Comparison of ENCODE assay signal across 12 mouse cellular contexts in genomic region chr11:112067176-112067575, GRCm38 (mm10).
DNase-seq lines count a peak whose midpoint lies in the region; TF ChIP-seq lines count a peak whose summit lies in the region.
"Had no signal": no experiment of that assay in that cellular context is flagged by ENCODE, and none has a peak within 500 bp of the region (broad histone marks: within the 10 kb centered on the region; RNA-seq: fewer than 3 reads in every experiment).

No protein-coding gene starts in this region.

- 69% methylated on average over 3 of the region's 3 CpGs for WGBS in lung, adult 2 months

- DNase-seq in embryo, embryonic 10 days (ENCODE audit: low spot score): peak; percentile 39
- no peak for DNase-seq in embryo, embryonic 9.5 days (ENCODE audit: extremely low spot score)
- no peak for DNase-seq in lung, adult 2 months
- DNase-seq in lung, postnatal 10 days: no peak
- DNase-seq in ZHBTc4 (ENCODE audit: low read depth, low spot score): peak; percentile 63
- peak; percentile 14 for DNase-seq in mesoderm, embryonic 11.5 days (ENCODE audit: low read depth, low spot score)
- DNase-seq in layer of hippocampus, adult 9-11 months: no peak
- DNase-seq in urinary bladder, postnatal 4 days (ENCODE audit: low spot score in 2 of 2): no peak
- DNase-seq: cerebellum, adult 11 months; thymus, postnatal 14 days had no signal

- H3K4me1 ChIP-seq in lung, adult 2 months (ENCODE audit: control insufficient read depth, insufficient read depth, low read length): no peaks in the 10 kb centered on the region
- H3K4me1 ChIP-seq: embryonic facial prominence, embryonic 15.5 days; midbrain, embryonic 12.5 days had no signal

- no peak for TF ChIP-seq POLR2A in lung, adult 2 months (IDR thresholded peaks at IDR 0.05; ENCODE audit: borderline replicate concordance, extremely low read depth, low read depth, low read length)

- no peak overlapping the region for H3K4me3 ChIP-seq in lung, adult 2 months (replicated peaks; ENCODE audit: extremely low read depth, low read depth, low read length)
- H3K4me3 ChIP-seq: embryonic facial prominence, embryonic 15.5 days; midbrain, embryonic 12.5 days had no signal

- TF ChIP-seq CTCF in lung, adult 2 months (IDR thresholded peaks at IDR 0.05; ENCODE audit: insufficient read depth, low read length): 0 out of 2 replicates have a peak, but pooled peaks have one; percentile 21

Comparison
In these comparisons a context has a peak if more than half of its experiments do, and no peak if none do; other contexts are left out.
1. DNase-seq: peak in embryo, embryonic 10 days (single experiment), ZHBTc4 (single experiment) and mesoderm, embryonic 11.5 days (single experiment); none in embryo, embryonic 9.5 days (single experiment), lung, adult 2 months (single experiment), lung, postnatal 10 days (single experiment), layer of hippocampus, adult 9-11 months (single experiment) and urinary bladder, postnatal 4 days (0 of 2).